Mouse (Mus musculus): Measurements from ENCODE around the gene Foxp1. TPM values are rescaled to one million over a fixed set of nuclear protein-coding genes. Genes with fewer than 3 reads are reported as not detected.

The Foxp1 gene
- polyA plus RNA-seq, 1 experiment from 2014 or later = 107 TPM

DNA sequence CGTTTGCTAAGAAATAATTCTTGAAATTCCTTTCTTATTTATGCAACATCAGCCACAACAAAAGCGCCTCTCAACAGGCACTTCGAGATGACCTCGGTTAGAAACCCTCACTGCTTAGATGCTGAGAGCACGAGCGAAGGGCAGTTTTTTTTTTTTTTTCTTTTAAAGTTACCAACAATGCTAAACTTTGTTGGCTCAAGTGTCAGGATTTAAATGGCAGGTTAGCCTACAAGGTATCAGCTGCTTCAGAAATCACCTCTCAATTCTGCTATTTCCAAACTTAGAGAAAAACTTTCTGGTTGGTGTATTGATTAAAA, 493.6 kb downstream of the Foxp1 start:
- H3K4me1 ChIP-seq = peaks cover 95% of the 10 kb centered on the region

GRCm38 (mm10) chr6:99028161-99028988, 494.1 kb downstream of the Foxp1 start:
- peaks cover 4% of the 10 kb centered on the region; the same call in 1 of the 2 replicates for H3K27me3 ChIP-seq (replicated peaks; ENCODE audit: low read depth, poor library complexity, severe bottlenecking)
- H3K36me3 ChIP-seq (replicated peaks) = no peaks in the 10 kb centered on the region
- peak overlapping the region; percentile 91 for H3K27ac ChIP-seq (replicated peaks)
- H3K4me1 ChIP-seq = peaks cover 95% of the 10 kb centered on the region
- peak overlapping the region; percentile 83 for H3K4me3 ChIP-seq
- no peaks in the 10 kb centered on the region for H3K9me3 ChIP-seq
- WGBS = under 1% methylated on average over 85 of the region's 87 CpGs
- DNase-seq (ENCODE audit: low spot score) = peak; percentile 91

More for the DNA sequence above, 493.6 kb downstream of the Foxp1 start:
- H3K36me3 ChIP-seq (replicated peaks) = no peaks in the 10 kb centered on the region
- H3K9me3 ChIP-seq = no peaks in the 10 kb centered on the region
- H3K27ac ChIP-seq (replicated peaks) = peak overlapping the region; percentile 91
- under 1% methylated on average over 6 of the region's 6 CpGs for WGBS
- DNase-seq (ENCODE audit: low spot score) = no peak
- peaks cover 4% of the 10 kb centered on the region; the same call in 1 of the 2 replicates for H3K27me3 ChIP-seq (replicated peaks; ENCODE audit: low read depth, poor library complexity, severe bottlenecking)
- peak overlapping the region; percentile 83 for H3K4me3 ChIP-seq

DNA sequence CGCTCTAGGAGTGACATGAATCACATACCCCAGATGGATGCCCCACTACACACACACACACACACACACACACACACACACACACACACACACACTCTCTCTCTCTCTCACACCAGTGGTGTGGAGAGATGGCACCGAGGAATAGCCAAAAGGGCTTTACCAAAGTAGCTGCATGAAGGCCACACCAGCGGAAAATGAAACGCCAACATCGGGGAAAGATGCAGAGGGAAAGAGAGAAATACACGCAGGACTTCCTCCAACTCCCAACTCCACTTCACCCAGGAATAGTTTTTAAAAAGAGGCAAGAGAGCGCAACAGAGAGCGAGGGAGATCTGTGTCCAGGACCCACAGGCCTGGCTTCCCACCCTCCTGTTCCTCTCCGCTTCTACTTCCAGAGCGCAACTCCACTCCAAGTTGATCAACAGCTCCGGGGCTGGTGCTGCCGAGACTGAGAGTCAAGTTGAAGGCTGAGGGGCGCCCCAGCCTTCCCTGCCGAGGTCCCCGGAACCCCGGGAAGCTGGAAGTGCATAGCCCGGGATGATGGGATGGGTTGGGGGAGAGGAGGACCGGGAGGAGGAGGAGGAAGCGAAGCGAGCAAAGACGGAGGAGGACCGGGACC, 494.9 kb downstream of the Foxp1 start:
- Histone ChIP-seq H3K4me1 (peaks cover 87% of the 10 kb centered on the region), H3K36me3 (replicated peaks) (no peaks in the 10 kb centered on the region), H3K27me3 (replicated peaks; ENCODE audit: low read depth, poor library complexity, severe bottlenecking) (peaks cover 4% of the 10 kb centered on the region; the same call in 1 of the 2 replicates), H3K27ac (replicated peaks) (peak overlapping the region; percentile 91), H3K9me3 (no peaks in the 10 kb centered on the region), H3K4me3 (peak overlapping the region; percentile 83)
- under 1% methylated on average over 22 of the region's 22 CpGs for WGBS
- DNase-seq (ENCODE audit: low spot score) = no peak

GRCm38 (mm10) chr6:99026635-99027541, 495.6 kb downstream of the Foxp1 start:
- peak; percentile 41 for DNase-seq (ENCODE audit: low spot score)
- Histone ChIP-seq H3K4me3 (peak overlapping the region; percentile 83), H3K27me3 (replicated peaks; ENCODE audit: low read depth, poor library complexity, severe bottlenecking) (peaks cover 4% of the 10 kb centered on the region; the same call in 1 of the 2 replicates), H3K36me3 (replicated peaks) (no peaks in the 10 kb centered on the region), H3K4me1 (peaks cover 87% of the 10 kb centered on the region), H3K27ac (replicated peaks) (peak overlapping the region; percentile 91), H3K9me3 (no peaks in the 10 kb centered on the region)
- 13% methylated on average over 19 of the region's 19 CpGs for WGBS

DNA sequence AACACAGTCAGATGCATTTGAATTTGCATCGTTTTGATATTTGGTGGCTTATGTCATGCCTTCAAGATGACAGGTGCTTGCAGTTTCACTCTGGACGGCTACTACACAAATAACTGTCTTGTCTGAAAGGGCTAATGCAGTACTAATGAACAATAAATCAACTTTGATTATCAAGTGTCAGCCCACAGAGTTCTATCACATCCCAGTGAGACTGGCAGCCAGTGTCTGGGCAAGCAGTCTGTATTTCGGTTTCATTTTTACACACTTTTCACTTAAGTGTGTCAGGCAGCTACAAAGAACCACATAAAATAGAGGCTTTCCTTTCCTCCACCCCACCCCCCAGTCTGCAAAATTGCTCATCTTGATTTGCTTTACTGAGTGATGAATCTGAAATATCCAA, 496.5 kb downstream of the Foxp1 start:
- Histone ChIP-seq H3K36me3 (replicated peaks) (no peaks in the 10 kb centered on the region), H3K27ac (replicated peaks) (no peak overlapping the region), H3K4me1 (peaks cover 82% of the 10 kb centered on the region), H3K9me3 (no peaks in the 10 kb centered on the region), H3K27me3 (replicated peaks; ENCODE audit: low read depth, poor library complexity, severe bottlenecking) (no peaks in the 10 kb centered on the region), H3K4me3 (peak overlapping the region; percentile 37; the same call in 1 of the 2 replicates)
- 61% methylated on average over 3 of the region's 3 CpGs for WGBS
- DNase-seq (ENCODE audit: low spot score) = no peak

DNA sequence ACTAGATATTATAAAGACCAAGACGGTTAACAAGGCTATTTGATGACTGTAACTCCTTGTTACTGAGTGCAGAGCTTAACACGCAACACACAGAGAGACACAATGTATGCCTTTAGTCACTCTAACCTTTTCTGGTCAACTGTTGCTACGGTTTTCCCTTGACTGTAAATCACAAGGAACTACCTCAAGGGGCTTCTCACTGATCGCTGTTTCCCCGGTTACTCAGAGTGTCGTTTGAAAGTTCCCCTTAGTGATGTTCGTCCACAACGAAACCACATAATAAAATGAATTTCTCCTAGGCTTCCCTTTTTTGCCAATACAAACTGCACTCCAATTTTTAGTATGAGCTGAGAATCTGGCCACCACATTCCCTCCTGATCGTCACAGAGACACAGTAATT, 497.9 kb downstream of the Foxp1 start:
- Histone ChIP-seq H3K4me3 (peak overlapping the region; percentile 37; the same call in 1 of the 2 replicates), H3K36me3 (replicated peaks) (no peaks in the 10 kb centered on the region), H3K27ac (replicated peaks) (no peak overlapping the region), H3K9me3 (no peaks in the 10 kb centered on the region), H3K27me3 (replicated peaks; ENCODE audit: low read depth, poor library complexity, severe bottlenecking) (no peaks in the 10 kb centered on the region), H3K4me1 (peaks cover 82% of the 10 kb centered on the region)
- 69% methylated on average over 9 of the region's 9 CpGs for WGBS
- no peak for DNase-seq (ENCODE audit: low spot score)

- Histone ChIP-seq H3K27ac (replicated peaks) (no peak overlapping the region), H3K36me3 (replicated peaks) (peaks cover 12% of the 10 kb centered on the region), H3K9me3 (no peaks in the 10 kb centered on the region), H3K4me3 (no peak overlapping the region), H3K4me1 (peaks cover 63% of the 10 kb centered on the region), H3K27me3 (replicated peaks; ENCODE audit: low read depth, poor library complexity, severe bottlenecking) (0 out of 2 replicates have a peak, but pooled peaks cover 11% of the 10 kb centered on the region)
- 59% methylated on average over 12 of the region's 12 CpGs for WGBS
- no peak for DNase-seq (ENCODE audit: low spot score)
These were observed 501.7 kb downstream of the Foxp1 start for GRCm38 (mm10) chr6:99020570-99021444.

DNA sequence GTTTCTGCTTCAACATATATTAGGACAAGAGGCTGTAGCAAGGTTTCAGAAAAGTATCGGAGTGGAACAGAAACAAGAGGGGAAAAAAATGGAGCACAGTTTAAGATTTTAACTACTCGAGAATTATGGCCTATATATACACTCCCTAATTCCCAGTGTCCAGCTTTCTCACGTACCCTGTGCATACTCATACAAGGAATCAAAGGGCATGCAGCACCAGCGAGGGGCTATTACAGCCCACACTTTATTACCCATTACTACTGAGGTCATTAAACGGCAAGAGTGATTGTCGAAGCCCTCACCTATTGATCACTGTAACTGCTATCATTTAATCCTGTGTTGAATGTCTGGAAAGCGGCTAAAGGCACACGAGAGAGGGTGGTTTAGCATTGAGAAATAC, 502.8 kb downstream of the Foxp1 start:
- Histone ChIP-seq H3K36me3 (replicated peaks) (peaks cover 23% of the 10 kb centered on the region), H3K9me3 (no peaks in the 10 kb centered on the region), H3K27me3 (replicated peaks; ENCODE audit: low read depth, poor library complexity, severe bottlenecking) (0 out of 2 replicates have a peak, but pooled peaks cover 17% of the 10 kb centered on the region), H3K27ac (replicated peaks) (no peak overlapping the region), H3K4me1 (peaks cover 61% of the 10 kb centered on the region), H3K4me3 (no peak overlapping the region)
- WGBS = 80% methylated on average over 8 of the region's 8 CpGs
- no peak for DNase-seq (ENCODE audit: low spot score)

DNA sequence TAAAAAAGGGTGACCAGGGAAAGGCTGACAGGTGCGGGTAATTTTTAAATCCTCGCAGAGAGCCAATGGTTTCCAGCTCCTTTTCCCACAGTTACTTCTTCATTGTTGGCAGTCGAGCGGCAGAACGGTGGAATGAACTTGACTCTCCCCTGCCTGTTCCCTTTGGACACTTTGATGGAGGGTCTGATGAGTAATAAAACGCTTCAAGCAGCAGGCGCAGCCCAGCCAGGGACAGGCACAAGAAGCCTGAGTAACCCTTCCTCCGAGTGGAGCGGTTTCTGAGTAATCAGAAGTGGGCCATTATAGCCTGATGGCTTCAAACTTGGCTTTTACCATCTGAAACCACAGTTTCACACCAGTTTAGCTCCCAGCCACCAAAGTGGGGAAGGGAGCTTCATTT, 503.3 kb downstream of the Foxp1 start:
- Histone ChIP-seq H3K4me1 (peaks cover 61% of the 10 kb centered on the region), H3K9me3 (no peaks in the 10 kb centered on the region), H3K4me3 (no peak overlapping the region), H3K27me3 (replicated peaks; ENCODE audit: low read depth, poor library complexity, severe bottlenecking) (0 out of 2 replicates have a peak, but pooled peaks cover 22% of the 10 kb centered on the region), H3K27ac (replicated peaks) (no peak overlapping the region), H3K36me3 (replicated peaks) (peaks cover 27% of the 10 kb centered on the region)
- WGBS = 73% methylated on average over 9 of the region's 9 CpGs
- DNase-seq (ENCODE audit: low spot score) = no peak

GRCm38 (mm10) chr6:99013866-99014502, 508.5 kb downstream of the Foxp1 start:
- Histone ChIP-seq H3K9me3 (no peaks in the 10 kb centered on the region), H3K4me1 (peaks cover 67% of the 10 kb centered on the region), H3K27ac (replicated peaks) (no peak overlapping the region), H3K4me3 (no peak overlapping the region), H3K27me3 (replicated peaks; ENCODE audit: low read depth, poor library complexity, severe bottlenecking) (peaks cover 24% of the 10 kb centered on the region; the same call in 1 of the 2 replicates), H3K36me3 (replicated peaks) (peaks cover 61% of the 10 kb centered on the region)
- DNase-seq (ENCODE audit: low spot score) = no peak
- WGBS = 63% methylated on average over 16 of the region's 16 CpGs

Measured in embryonic facial prominence, embryonic 10.5 days (tissue).